Mouse (Mus musculus): ENCODE measurements around the gene Tfb2m.

DNA sequence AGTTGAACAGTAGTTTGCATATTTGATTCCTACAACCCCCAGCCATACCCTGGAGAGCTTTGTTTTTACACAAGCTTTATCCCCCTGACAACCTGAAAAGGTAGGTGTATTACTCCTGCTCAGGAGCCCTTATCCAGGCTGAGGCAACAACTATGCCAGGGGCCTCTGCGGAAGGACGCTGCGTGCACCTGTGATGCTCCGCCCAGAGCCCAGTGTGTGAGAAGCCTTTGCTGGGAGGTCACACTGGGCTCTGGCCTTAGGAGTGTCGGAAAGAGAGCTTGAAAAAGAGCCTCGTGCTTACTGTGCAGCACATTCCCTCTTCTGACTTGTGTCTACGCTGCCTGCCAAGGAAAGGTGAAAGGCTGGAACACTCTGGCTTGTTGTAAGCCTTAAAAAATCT, 6.7 kb upstream of the Tfb2m start:
- TF ChIP-seq USF1 (IDR thresholded peaks at IDR 0.05; ENCODE audit: low read depth) (no peak), POLR2AphosphoS2 (IDR thresholded peaks at IDR 0.05; ENCODE audit: insufficient read length, low read depth) (no peak), MAX (IDR thresholded peaks at IDR 0.05; ENCODE audit: low read depth) (no peak), MYOD1 (IDR thresholded peaks at IDR 0.05; ENCODE audit: control insufficient read depth in 1 of 3, insufficient read length in 2 of 3, low read depth in 2 of 3) (no peak), POLR2A (IDR thresholded peaks at IDR 0.05; ENCODE audit: insufficient read length, low read depth) (no peak), CEBPB (IDR thresholded peaks at IDR 0.05; ENCODE audit: insufficient read depth, poor library complexity, severe bottlenecking) (no peak), TCF12 (IDR thresholded peaks at IDR 0.05; ENCODE audit: insufficient read depth, poor library complexity, severe bottlenecking) (no peak)
